Mouse (Mus musculus) G1E (cell line): Measurements from ENCODE around the gene Dnase1l3.

Source experiments
- CTCF ChIP-seq: IDR thresholded peaks from 2 replicates; pipeline ENCODE4 v1.5.1; 2012; ENCODE audit warnings: low read depth, low read length, inconsistent platforms, mixed read lengths
- GATA1 ChIP-seq: IDR thresholded peaks from 2 replicates; pipeline ENCODE4 v1.6.1; 2012; ENCODE audit warnings: borderline replicate concordance, low read length, inconsistent platforms, mixed read lengths
- POLR2AphosphoS5 ChIP-seq: IDR thresholded peaks from 2 replicates; pipeline ENCODE4 v1.6.1; 2012; ENCODE audit warnings: low read depth, low read length, inconsistent platforms; ENCODE audit not compliant: insufficient replicate concordance

GRCm38 (mm10) chr14:7961714-7962113 is 32.7 kb downstream of the Dnase1l3 start:
- no peak for TF ChIP-seq CTCF
- no peak for TF ChIP-seq GATA1
- no peak for TF ChIP-seq POLR2AphosphoS5
